Mouse (Mus musculus) cerebellum, adult (tissue): ENCODE results near the gene Rpl10.

Source experiments
- ATAC-seq: cut with Nextera tagmentation; 2 replicates; pipeline ENCODE4 v1.9.2; 2017; ENCODE audit warnings: mild to moderate bottlenecking, moderate library complexity, mixed read lengths; ENCODE audit not compliant: insufficient number of reproducible peaks, low FRiP score, low TSS enrichment

Gene Rpl10

GRCm38 (mm10) chrX:74270062-74270901 is at the start of gene Rpl10:
Gene Rpl10 (plus strand): TSS chrX:74270812.
- ATAC-seq: peak; percentile 96

DNA sequence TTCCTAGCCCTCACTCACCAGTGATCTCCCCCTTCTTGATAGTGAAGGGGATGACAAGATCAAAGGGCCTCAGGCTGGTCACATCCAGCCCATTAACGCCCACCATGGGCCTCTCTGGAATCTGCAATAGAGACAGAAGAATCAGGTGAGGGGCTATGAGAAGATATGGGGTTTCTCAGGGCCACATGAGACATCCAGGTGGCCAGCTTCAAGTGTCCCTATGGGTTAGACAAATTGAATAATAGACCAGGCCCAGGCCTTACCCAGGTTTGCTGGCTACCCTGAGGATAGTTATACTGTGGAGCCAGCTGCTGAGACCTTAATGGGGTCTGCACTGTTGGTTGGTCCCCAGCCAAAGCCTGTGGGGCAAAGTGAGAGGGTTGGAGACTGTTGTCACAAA is 40.6 kb upstream of the Rpl10 start:
- no peak for ATAC-seq

GRCm38 (mm10) chrX:74233196-74233595 is 37.4 kb upstream of the Rpl10 start:
- ATAC-seq: no peak

DNA sequence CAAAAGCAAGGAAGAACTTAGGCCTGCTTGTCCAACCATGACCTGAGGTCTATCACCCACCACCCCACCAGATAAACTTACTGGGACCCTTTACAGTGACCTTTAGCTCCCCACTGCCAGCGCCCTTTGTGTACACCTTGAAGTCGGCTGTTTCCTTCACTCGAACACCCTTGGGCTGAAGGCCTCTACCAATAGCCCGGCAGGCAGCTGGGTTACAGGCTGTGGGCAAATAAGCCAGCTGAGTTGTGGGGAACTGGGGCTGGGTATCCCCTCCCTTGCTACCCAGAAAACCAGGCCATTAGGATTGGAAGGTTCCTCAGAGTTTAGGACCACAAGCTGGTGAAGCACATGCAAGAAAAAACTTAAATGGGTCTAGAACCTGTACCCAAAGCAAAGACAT is 30.3 kb upstream of the Rpl10 start:
- ATAC-seq: no peak

DNA sequence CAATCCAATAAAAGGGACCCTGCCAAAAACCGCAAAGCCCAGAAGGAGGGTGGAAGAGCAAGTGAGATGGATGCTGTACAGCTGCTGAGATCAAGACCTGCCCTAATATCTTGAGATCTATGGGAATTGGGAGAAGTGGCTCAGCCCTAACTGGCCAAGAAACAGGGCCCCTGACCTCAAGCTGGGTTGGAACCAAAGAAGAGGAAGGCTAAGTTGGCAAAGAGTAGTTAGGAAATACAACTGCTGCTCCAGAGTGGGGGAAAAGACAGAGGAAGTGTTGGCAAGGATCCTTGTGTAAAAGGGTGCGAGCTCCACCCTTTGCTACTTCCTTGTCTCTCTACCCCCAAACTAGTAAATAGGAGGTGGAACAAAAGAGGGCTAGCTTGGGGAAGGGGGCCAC is 27.2 kb upstream of the Rpl10 start:
- ATAC-seq: no peak

DNA sequence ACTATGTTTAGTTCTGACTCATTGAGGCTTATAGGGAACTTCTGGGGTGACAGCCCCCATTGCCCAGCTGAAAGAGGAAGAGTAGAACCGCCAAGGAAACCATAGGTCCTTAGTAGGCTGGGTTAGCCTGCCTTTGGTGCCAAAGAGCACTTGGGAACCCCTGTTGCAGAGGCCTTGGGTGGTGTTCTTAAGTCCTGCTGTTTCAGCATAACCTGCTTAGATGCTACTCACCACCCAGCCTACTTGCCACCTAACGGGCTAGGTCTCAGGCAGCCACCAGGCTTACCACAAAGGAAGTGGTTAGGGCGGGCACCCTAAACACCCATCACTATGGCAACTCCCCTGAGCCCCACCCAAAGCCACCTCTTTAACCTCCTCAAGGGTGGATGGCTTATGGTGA is 26.8 kb upstream of the Rpl10 start:
- no peak for ATAC-seq

DNA sequence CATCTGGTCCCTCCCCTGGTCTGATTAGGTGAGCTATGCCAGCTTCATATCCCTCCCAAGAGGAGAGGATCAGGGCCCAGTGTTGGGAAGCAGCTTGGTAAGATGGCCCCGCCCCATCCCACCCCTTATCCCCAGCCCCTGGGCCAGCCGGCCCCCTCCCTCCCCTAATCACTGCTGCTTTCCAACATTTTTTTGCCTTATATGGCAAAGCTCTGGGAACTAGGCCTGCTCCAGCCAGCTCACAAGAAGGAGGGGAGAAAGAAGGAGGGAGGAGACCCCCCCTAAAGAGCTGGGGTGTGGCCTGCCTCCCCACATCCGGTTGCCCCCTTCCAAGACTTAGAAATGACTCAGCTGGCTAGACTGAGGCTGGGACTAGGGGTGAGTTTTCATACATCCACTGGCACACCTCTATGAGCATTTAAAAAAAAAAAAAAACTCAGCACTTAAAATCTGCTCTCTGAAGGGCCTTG is 26.0 kb upstream of the Rpl10 start:
- no peak for ATAC-seq

DNA sequence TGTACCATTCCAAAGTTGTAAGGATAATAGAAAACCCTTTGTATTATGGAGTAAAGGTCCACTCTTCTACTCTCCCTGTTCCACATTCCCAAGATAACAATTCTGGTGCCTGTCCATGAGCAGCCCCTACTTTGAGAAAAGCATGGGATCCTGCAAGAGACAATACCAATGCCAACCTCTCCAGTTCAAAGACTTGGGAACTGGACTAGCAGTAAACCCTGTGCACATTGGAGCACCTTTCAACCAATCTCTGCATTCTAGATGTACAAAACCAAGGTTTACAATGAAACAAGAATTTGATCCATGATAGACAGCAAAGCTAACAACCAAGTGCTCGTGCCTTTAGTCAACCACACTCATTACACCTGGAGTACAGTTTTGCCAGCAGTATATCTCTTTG is 25.5 kb upstream of the Rpl10 start:
- ATAC-seq: no peak

DNA sequence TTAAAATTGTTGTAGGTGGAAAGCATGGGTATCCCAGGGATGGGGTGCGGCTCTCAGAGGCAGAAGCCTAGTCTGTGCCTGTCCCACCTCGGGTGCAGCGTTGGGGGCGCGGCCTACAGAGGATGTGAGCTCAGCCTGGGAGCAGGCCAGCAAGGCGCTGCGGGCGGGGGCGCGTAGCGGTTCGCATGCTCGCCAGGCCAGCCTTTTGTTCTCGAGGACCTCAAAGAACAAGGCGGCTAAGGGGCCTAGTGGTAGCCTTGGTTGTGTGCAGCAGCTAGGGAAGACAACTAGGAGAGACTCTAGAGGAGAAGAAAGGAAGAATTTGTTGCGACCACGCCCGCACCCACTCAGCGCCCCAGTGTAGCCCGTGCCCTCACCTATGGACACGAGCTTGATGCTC is 24.9 kb upstream of the Rpl10 start:
- peak; percentile 46; the same call in 1 of the 2 replicates for ATAC-seq

GRCm38 (mm10) chrX:74246213-74246681 is 24.4 kb upstream of the Rpl10 start:
- peak; percentile 85 for ATAC-seq

DNA sequence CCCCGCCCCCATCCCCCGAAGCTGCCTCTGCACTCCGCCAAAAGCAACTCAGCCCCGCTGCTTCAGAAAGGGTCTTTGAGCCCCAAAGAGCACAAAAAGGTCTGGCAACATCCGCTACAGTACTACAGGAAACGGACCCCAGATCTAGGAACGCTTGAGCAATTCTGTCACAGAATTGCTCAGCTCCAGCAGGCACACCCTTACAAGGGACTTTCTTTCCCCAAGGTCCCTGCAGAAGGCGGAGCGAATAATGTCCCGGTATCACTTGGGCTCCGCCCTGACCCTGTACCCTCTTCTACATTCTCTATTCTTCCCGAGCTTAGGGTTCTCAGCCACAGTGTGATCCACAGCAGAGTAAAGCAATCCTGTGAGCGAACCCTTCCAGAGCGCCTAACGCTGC is 23.9 kb upstream of the Rpl10 start:
- ATAC-seq: no peak

DNA sequence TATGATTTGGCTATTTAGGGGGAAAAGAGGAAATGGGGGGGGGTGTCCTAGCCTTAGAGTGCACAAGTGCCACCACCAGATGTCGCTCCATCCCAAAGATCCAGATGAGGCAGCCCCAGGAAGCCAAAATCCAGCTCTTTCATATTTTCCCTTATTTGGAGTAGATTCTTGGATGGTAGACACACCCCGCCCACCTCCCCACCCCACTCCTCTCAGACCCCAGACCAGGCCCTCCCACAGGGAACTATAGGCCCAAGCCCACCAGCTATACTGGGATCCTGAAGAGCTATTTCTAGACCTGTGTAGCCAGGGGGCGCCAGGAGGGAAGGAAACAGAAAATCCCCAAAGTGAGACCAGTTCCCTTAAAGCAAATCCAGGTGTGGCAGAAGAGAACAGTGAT is 22.0 kb upstream of the Rpl10 start:
- ATAC-seq: no peak

- peak; percentile 36 for ATAC-seq
These were observed 21.0 kb upstream of the Rpl10 start, which contains the start of gene Flna for GRCm38 (mm10) chrX:74249615-74250014. Gene Flna (minus strand): TSS chrX:74249820.

DNA sequence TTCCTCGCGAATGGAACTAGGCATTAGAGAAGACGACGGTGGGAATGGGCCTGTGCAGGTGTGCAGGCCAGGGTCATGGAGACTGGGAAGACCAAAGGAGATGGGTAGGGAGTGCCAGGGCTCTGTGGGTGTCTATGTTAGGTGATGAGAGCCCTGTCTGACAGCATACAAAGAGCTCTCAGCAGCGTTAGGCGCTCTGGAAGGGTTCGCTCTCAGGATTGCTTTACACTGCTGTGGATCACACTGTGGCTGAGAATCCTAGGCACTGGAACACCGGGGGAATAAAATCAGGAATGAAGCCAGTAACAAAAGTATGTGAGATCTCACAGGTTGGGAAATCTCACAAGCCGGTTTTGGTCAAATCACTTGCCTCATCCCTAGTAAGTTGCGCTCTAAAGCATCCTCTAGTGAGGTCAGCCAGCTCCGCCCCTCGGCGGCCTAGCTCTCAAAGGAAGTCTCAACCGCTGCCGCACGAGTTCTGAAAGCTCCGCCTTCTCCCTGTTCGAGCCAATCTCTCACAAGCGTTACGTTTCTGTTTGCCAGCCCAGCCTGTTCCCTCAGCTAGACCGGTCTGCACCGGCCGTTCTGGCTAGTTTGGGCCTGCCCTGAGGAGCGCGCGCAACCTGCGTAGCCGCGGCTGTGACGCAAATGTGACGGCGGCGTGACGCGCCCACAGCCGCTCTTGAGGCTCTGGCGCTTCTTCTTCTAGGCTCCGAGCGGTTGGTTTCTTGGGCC is 16.3 kb upstream of the Rpl10 start, which contains the start of gene Emd:
Gene Emd, plus strand, starts transcription at position 535 of the 735 bp plus-strand sequence.
- ATAC-seq: peak; percentile 94

- peak; percentile 47; the same call in 1 of the 2 replicates for ATAC-seq
These were observed 15.6 kb upstream of the Rpl10 start for GRCm38 (mm10) chrX:74254888-74255565.

DNA sequence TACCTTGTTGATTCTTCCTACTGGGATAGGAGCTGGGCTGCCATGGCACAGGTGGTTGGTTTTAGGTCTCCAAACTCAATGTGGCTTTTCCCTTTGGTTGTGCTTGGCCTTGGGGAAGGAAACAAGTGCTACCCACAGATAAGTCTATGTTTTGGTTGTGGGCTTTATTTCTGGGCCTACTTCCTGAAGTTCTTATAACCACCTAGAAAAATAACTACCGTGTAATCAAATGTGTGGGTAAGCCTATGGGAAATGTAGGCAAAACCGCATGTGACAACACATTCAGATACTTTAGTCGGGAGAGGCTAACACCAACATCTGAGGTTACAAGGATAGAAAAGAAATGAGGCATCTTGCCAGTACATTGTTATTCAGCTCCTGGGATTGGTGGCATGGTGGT is 12.9 kb upstream of the Rpl10 start:
- ATAC-seq: no peak

GRCm38 (mm10) chrX:74269736-74270061 is 913 bp upstream of the Rpl10 start:
- 0 out of 2 replicates have a peak, but pooled peaks have one; percentile 7 for ATAC-seq

DNA sequence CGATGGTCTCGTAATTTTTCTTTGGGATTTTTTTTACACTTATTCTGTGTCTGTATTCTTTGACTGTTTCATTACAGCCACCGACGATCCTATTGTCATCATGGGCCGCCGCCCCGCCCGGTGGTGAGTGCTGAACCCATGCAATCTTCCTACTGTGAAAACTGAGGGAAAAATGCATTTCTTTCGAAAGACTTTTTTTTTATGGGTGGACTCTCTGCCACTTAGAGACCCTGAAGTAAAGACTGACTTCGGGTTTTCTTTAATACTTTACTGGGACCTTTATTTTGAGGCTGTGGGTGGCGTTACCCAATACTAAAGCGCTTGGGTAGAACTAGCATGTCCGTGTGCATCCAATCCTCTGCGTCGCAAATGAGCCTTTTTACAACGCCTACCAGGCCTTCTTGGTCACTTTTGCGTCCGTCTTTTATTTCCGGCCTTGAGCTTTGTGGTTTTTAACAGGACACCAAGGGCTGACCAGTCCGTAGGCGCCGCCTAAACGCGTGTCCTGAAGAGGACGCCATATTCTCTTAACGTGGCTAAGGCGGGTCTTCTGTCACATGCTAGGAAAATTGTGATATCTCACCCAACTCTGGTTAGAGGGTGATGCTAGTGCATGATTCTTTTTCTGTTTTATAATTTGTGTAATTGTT is 415 bp downstream of the Rpl10 start:
- ATAC-seq: no peak

DNA sequence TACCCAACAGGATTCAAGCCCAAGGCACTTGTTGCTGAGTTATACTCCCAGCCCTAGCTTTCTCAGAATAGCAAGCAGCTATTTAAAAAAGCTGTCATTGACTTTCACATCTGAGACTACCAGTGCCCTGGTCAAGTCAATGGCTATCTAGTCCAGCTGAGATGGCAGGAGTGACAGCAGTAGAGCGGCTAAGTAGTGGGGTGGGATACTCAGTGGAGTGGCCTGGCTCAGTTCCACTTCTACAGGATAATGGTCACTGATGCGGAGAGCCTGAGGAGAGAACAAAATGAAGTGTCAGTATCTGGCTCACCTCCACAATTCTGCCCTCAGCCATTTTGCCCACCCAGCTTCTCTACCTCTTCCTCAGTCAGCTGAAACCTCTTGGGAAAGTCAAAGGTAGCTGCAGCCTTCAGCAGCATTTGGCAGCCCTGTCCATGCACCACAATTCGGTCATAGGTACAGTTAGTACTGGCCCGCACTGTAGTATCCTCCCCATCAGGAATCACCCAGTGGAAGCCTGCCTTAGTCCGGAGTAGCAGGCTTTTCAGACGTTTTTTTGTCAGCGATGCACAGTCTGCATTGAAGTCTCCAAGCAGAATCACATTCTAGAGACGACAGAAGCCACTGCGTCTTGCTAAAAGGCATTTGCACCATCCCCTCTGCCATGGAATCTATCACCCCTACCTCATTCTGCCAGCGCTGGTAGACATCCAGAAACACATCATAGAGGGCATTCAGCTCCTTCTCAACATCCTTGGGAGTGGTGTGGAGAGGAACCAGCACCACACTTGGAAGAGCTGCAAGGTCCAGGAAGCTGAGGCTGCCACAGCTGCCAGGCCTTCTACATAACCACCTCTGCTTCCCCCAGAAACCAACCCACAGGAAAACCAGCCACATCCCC is 3.1 kb downstream of the Rpl10 start:
- no peak for ATAC-seq
